ENCODE assay signal across 9 mouse cellular contexts in the genomic region with DNA sequence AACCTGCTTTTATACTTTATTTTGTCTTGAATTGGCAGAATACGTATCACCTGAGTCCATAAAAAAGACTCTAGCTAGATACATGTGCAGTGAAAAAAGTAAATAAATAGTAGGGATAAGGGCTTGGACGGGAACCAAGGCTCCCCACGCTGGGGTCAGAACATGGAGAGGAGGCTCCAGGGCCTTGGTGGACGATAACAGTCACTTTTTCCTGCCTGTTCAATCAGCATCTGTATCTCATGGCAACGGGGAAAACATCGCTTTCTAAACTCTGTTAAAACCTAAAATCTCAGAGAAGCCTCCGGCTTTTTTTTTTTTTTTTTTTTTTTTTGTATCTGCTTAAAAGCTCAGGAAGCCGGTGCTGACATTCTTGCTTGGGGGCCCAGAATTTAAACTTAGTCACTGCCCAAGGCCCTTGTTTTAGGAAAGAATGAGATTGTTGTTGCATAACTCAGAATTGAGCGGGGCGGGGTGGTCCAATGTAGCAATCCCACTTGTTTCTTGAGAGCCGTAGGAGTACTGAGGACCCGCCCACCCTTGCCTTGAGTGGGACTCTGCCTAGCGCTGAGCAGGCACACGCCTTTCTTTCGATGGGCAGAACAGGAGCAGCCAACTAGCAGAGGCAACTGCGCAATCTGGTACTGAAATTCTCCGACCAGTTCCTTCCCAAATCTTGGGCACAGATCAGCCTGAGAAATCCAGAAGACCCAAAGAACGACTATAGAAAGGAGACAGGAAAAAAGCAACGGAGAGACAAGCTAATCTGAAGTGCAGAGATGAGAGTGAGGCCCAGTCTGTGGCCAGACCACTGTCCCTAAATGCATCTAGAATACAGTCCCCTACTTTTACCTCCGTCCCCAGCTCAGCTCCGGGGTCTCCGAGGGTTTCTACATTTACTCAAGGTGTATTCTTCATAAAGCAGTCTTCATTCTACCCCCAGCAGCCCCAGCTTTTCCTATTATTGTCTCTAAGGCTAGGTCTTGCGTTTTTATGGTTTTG. TPM values are rescaled to one million over a fixed set of nuclear protein-coding genes. Genes with fewer than 3 reads are reported as not detected.
DNase-seq lines count a peak whose midpoint lies in the region; ATAC-seq lines count a peak whose summit lies in the region.
"Had no signal": no experiment of that assay in that cellular context is flagged by ENCODE, and none has a peak within 500 bp of the region (broad histone marks: within the 10 kb centered on the region; RNA-seq: fewer than 3 reads in every experiment).

No protein-coding gene starts in this region.

- ATAC-seq in heart, embryonic 15.5 days (replicated peaks; ENCODE audit: insufficient number of reproducible peaks, insufficient read depth, low FRiP score, low read depth): 0 out of 2 replicates have a peak, but pooled peaks have one; percentile 38

- peaks cover 28% of the 10 kb centered on the region for H3K27me3 ChIP-seq in heart, embryonic 15.5 days

- no peak overlapping the region for H3K4me3 ChIP-seq in heart, embryonic 15.5 days
- H3K4me3 ChIP-seq: hindbrain, embryonic 15.5 days had no signal

- WGBS in heart, embryonic 15.5 days: 53% methylated on average over 23 of the region's 23 CpGs

- no peak overlapping the region for H3K27ac ChIP-seq in heart, embryonic 15.5 days
- H3K27ac ChIP-seq: hindbrain, embryonic 15.5 days had no signal

- H3K9me3 ChIP-seq in heart, embryonic 15.5 days (replicated peaks): no peaks in the 10 kb centered on the region
- H3K9me3 ChIP-seq: hindbrain, embryonic 15.5 days had no signal

- H3K4me1 ChIP-seq in heart, embryonic 15.5 days (replicated peaks): peaks cover 24% of the 10 kb centered on the region
- H3K4me1 ChIP-seq: hindbrain, embryonic 15.5 days had no signal

- no peak overlapping the region for H3K4me2 ChIP-seq in heart, embryonic 15.5 days
- H3K4me2 ChIP-seq: hindbrain, embryonic 15.5 days had no signal

- no peaks in the 10 kb centered on the region for H3K36me3 ChIP-seq in heart, embryonic 15.5 days
- H3K36me3 ChIP-seq: hindbrain, embryonic 15.5 days had no signal

- DNase-seq in embryo, embryonic 10 days (ENCODE audit: low spot score): peak; percentile 38
- no peak for DNase-seq in embryo, embryonic 9.5 days (ENCODE audit: extremely low spot score)
- DNase-seq in ovary, adult 18-20 months (ENCODE audit: low spot score): peak; percentile 60
- DNase-seq in ovary, postnatal 10 days (ENCODE audit: low spot score): no peak
- DNase-seq in skeletal muscle tissue, adult 2 months (ENCODE audit: low read depth, low spot score): peak; percentile 75
- no peak for DNase-seq in layer of hippocampus, adult 11-12 months (ENCODE audit: low spot score)
- no peak for DNase-seq in layer of hippocampus, postnatal 25 days (ENCODE audit: extremely low spot score in 1 of 2, low spot score in 1 of 2)

- no peak overlapping the region for H3K9ac ChIP-seq in heart, embryonic 15.5 days
- H3K9ac ChIP-seq: hindbrain, embryonic 15.5 days had no signal

RNA-seq across cellular contexts. Expression of a gene that starts 0.9 kb away (rescaled TPM):
- polyA plus RNA-seq in heart, embryonic 15.5 days (2015; fragmentation: Nextera tagmentation; extraction: Ambion mirVana): 9.5 and 10.2 TPM in 2 replicates
- total RNA-seq in layer of hippocampus, postnatal 25 days (2021): 10 to 100 TPM in 1 of 2 experiments, 1 to 10 TPM in 1; 8.0 to 11.1 TPM

RNA-seq across cellular contexts. Expression of a gene that starts 7.1 kb away (rescaled TPM):
- 0.23 and 0.63 TPM in 2 replicates for polyA plus RNA-seq in heart, embryonic 15.5 days (2015; fragmentation: Nextera tagmentation; extraction: Ambion mirVana)
- total RNA-seq in layer of hippocampus, postnatal 25 days (2021): not detected

RNA-seq across cellular contexts. Expression of a gene that starts 7.2 kb away (rescaled TPM):
- 16.0 and 22.4 TPM in 2 replicates for polyA plus RNA-seq in heart, embryonic 15.5 days (2015; fragmentation: Nextera tagmentation; extraction: Ambion mirVana)
- 100 to 1,000 TPM; 149 to 154 TPM for total RNA-seq in layer of hippocampus, postnatal 25 days (2021)

RNA-seq across cellular contexts. Expression of a gene that starts 43.0 kb away (rescaled TPM):
- polyA plus RNA-seq in heart, embryonic 15.5 days (2015; fragmentation: Nextera tagmentation; extraction: Ambion mirVana): 30.9 and 31.0 TPM in 2 replicates
- total RNA-seq in layer of hippocampus, postnatal 25 days (2021): 10 to 100 TPM; 13.3 to 15.0 TPM

RNA-seq across cellular contexts. Expression of a gene that starts 59.8 kb away (rescaled TPM):
- 25.8 and 34.3 TPM in 2 replicates for polyA plus RNA-seq in heart, embryonic 15.5 days (2015; fragmentation: Nextera tagmentation; extraction: Ambion mirVana)
- 10 to 100 TPM; 66.6 to 70.2 TPM for total RNA-seq in layer of hippocampus, postnatal 25 days (2021)

Comparison
In these comparisons a context has a peak if more than half of its experiments do, and no peak if none do; other contexts are left out.
1. DNase-seq: peak in embryo, embryonic 10 days (single experiment), ovary, adult 18-20 months (single experiment) and skeletal muscle tissue, adult 2 months (single experiment); none in embryo, embryonic 9.5 days (single experiment), ovary, postnatal 10 days (single experiment), layer of hippocampus, adult 11-12 months (single experiment) and layer of hippocampus, postnatal 25 days (0 of 2).